Mouse (Mus musculus) embryonic fibroblast, embryonic 13.5 days (primary cell): ENCODE measurements around the gene Cdkal1. TPM values are rescaled to one million over a fixed set of nuclear protein-coding genes. Genes with fewer than 3 reads are reported as not detected.

Experiments used
- H3K27ac ChIP-seq: 2 replicates; pipeline ENCODE4 v1.5.1; 2012; ENCODE audit warnings: low read length, control low read depth, inconsistent platforms; ENCODE audit not compliant: insufficient read depth
- H3K4me1 ChIP-seq: 2 replicates; pipeline ENCODE4 v1.6.1; 2011; ENCODE audit warnings: low read length; ENCODE audit not compliant: control insufficient read depth, insufficient read depth
- H3K4me3 ChIP-seq: 2 replicates; pipeline ENCODE4 v1.5.1; 2011; ENCODE audit warnings: mild to moderate bottlenecking, control low read depth, low read length; ENCODE audit not compliant: insufficient read depth
- CTCF ChIP-seq: IDR thresholded peaks from 2 replicates; pipeline ENCODE4 v1.5.1; 2011; ENCODE audit warnings: mild to moderate bottlenecking, control low read depth, low read length, moderate library complexity, borderline replicate concordance; ENCODE audit not compliant: insufficient read depth
- POLR2A ChIP-seq: IDR thresholded peaks from 2 replicates; pipeline ENCODE4 v1.6.1; 2011; ENCODE audit warnings: low read depth, mild to moderate bottlenecking, control low read depth, low read length, moderate library complexity
- polyA plus RNA-seq: library from polyadenylated mRNA; stranded (reverse); fragments of >200 nt; gene quantifications from 2 replicates; pipeline ENCODE4 v1.2.4, GENCODE M21; 2011; ENCODE audit warnings: low read depth; ENCODE audit not compliant: missing spikeins, insufficient read length

The Cdkal1 gene
- polyA plus RNA-seq, 1 experiment: 25.0 TPM

- H3K4me1 ChIP-seq: 0 out of 2 replicates have a peak, but pooled peaks cover 4% of the 10 kb centered on the region
- H3K27ac ChIP-seq: peak overlapping the region; percentile 24; the same call in 1 of the 2 replicates
- TF ChIP-seq CTCF: no peak
- no peak for TF ChIP-seq POLR2A
- no peak overlapping the region for H3K4me3 ChIP-seq
Observed at GRCm38 (mm10) chr13:29414878-29415277, 440.6 kb downstream of the Cdkal1 start.

GRCm38 (mm10) chr13:29414470-29414869 is 441.0 kb downstream of the Cdkal1 start:
- Histone ChIP-seq H3K4me3 (no peak overlapping the region), H3K27ac (peak overlapping the region; percentile 24; the same call in 1 of the 2 replicates), H3K4me1 (0 out of 2 replicates have a peak, but pooled peaks cover 4% of the 10 kb centered on the region)
- no peak for TF ChIP-seq CTCF
- TF ChIP-seq POLR2A: no peak

GRCm38 (mm10) chr13:29411176-29411575 is 444.3 kb downstream of the Cdkal1 start:
- H3K4me1 ChIP-seq: 0 out of 2 replicates have a peak, but pooled peaks cover 4% of the 10 kb centered on the region
- TF ChIP-seq CTCF (no peak), POLR2A (no peak)
- H3K4me3 ChIP-seq: no peak overlapping the region
- H3K27ac ChIP-seq: no peak overlapping the region

- TF ChIP-seq CTCF (no peak), POLR2A (no peak)
- H3K4me1 ChIP-seq: no peaks in the 10 kb centered on the region
- no peak overlapping the region for H3K27ac ChIP-seq
- no peak overlapping the region for H3K4me3 ChIP-seq
Observed at GRCm38 (mm10) chr13:29407619-29408018, 447.9 kb downstream of the Cdkal1 start.

- H3K4me1 ChIP-seq: no peaks in the 10 kb centered on the region
Observed at GRCm38 (mm10) chr13:29405316-29405715, 450.2 kb downstream of the Cdkal1 start.

GRCm38 (mm10) chr13:29403217-29403616 is 452.3 kb downstream of the Cdkal1 start:
- Histone ChIP-seq H3K27ac (no peak overlapping the region), H3K4me3 (no peak overlapping the region), H3K4me1 (no peaks in the 10 kb centered on the region)
- TF ChIP-seq CTCF: no peak
- no peak for TF ChIP-seq POLR2A

More at GRCm38 (mm10) chr13:29405316-29405715, 450.2 kb downstream of the Cdkal1 start:
- H3K27ac ChIP-seq: no peak overlapping the region
- no peak overlapping the region for H3K4me3 ChIP-seq
- TF ChIP-seq CTCF (no peak), POLR2A (no peak)

GRCm38 (mm10) chr13:29402526-29403040 is 452.9 kb downstream of the Cdkal1 start:
- TF ChIP-seq CTCF: no peak
- no peak for TF ChIP-seq POLR2A

GRCm38 (mm10) chr13:29399908-29400307 is 455.6 kb downstream of the Cdkal1 start:
- TF ChIP-seq CTCF: no peak
- no peak for TF ChIP-seq POLR2A
- H3K4me1 ChIP-seq: no peaks in the 10 kb centered on the region
- no peak overlapping the region for H3K4me3 ChIP-seq
- no peak overlapping the region for H3K27ac ChIP-seq

More at GRCm38 (mm10) chr13:29402526-29403040, 452.9 kb downstream of the Cdkal1 start:
- no peak overlapping the region for H3K27ac ChIP-seq
- no peaks in the 10 kb centered on the region for H3K4me1 ChIP-seq
- no peak overlapping the region for H3K4me3 ChIP-seq

- Histone ChIP-seq H3K4me3 (no peak overlapping the region), H3K27ac (no peak overlapping the region), H3K4me1 (no peaks in the 10 kb centered on the region)
- TF ChIP-seq CTCF: no peak
- TF ChIP-seq POLR2A: no peak
Observed at GRCm38 (mm10) chr13:29398456-29398855, 457.0 kb downstream of the Cdkal1 start.

GRCm38 (mm10) chr13:29395694-29396093 is 459.8 kb downstream of the Cdkal1 start:
- TF ChIP-seq CTCF: no peak
- TF ChIP-seq POLR2A: no peak
- H3K27ac ChIP-seq: no peak overlapping the region
- H3K4me3 ChIP-seq: no peak overlapping the region
- H3K4me1 ChIP-seq: no peaks in the 10 kb centered on the region
